Mouse (Mus musculus) right cerebral cortex, postnatal 14 days (tissue): Measurements from ENCODE around the gene Shld2.
"Not testable (repeated sequence)": the region's sequence is repeated elsewhere in the genome, so short reads cannot be mapped to it uniquely, and the experiment has no call there.

Experiments
- DNase-seq: peaks from one replicate; pipeline ENCODE4 v3.0.0; 2022

The Shld2 gene

DNA sequence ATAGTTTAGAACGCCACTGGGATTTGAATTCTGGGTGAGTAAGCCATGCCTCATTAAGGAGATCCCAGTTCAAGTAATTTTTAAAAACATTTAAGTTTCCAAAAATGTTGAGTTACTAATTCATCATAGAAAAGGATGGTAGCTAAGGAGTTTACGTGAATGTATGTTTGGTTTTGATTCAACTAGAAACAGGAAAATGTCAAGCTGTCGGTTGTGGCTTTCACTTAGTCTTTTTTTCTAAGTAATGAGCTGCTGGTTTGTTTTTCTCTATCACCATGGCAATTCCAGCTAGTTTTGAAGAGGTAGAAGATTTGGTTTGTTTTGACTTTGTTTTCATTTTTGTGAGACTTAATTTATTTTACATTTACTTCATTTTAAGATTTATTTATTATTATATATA lies 7.1 kb upstream of the Shld2 start:
- DNase-seq, result no peak

DNA sequence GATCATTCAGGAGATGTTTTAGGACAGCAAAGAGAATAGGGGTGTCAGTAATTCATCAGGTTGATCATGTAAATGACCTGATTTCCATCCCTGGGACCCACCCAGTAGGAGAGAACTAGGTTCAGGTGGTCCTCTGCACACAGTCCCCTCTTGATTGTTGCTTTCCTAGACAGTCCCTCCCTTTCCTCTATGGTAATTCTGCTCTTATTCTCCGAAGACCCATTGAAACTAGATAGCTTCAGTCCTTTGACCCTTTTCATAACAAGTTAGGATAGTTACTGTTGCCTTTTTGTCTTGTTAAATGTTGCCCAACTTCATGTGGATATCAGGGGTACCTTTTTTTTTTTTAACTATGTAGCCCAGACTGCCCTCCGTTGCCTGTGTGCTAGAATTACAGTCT lies 6.1 kb upstream of the Shld2 start:
- no peak for DNase-seq

DNA sequence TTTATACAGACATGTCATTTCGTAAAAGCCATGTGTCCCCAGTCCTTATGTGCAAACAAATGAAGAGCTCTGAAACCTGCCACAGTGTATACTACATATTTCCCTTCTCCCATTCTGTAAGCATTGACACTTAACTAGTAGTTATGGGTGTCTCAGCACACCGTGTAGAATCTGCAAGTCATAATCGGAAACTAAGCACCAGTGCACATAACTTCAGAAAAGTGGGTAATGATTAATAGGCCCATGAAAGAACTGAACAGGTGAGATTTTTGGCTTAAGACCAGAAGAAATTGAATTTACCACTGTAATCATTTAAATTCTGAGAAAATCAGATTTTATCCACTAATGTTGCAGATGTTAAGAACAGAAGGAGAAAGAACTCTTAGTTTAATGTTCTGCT lies 4.5 kb upstream of the Shld2 start:
- DNase-seq, result no peak

GRCm38 (mm10) chr14:34314383-34314782 lies 4.1 kb upstream of the Shld2 start:
- DNase-seq, result not testable (repeated sequence)

DNA sequence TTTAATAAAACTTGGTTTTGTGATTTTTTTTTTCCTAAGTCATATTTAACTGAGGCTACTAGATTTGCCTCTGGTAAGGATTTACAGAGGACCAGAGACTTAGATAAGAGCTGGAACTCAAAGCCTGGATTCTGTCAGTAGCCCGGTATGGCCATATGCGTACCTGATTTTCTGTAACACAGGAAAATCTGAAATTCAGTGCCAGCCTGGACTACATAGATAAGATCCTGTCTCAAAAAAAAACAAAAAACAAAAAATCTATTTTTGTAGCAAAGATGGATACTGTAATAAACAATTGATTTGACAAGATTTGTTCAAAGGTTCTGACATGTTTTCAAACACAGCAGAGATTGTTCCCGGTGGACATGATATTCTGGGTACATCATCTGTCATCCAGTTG lies 3.3 kb upstream of the Shld2 start:
- no peak for DNase-seq

DNA sequence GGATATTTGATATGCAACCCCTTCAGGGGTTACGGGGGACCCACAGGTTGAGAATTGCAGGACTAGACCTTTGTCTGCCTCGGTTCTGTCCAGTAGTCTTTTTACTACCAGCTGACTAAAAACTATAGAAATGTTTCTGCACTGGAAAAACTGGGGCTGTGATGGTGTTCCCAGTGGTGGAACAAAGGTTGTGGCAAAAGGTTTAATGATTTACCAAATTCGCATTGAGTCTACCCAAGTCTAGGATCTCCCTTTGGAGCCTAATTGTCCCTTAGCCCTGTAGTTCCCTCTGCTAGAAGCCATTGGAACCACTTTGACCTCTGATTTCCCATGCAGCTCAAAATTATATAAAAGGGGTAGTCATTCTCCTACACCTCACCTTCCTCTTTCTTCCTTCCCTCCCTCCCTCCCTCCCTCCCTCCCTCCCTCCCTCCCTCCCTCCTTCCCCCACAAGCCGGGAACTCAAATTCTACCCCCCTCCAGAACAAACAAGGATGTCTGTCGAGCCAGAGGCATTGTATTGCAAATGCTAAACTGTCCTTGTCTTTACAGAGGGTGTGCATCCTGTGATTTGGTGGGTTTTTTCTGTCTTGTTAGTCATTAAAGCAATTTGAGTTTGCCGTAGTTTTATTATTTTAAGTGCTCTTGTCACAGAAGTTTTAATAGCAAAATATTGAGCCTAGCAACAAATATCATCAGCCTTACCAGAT lies 2.2 kb upstream of the Shld2 start:
- DNase-seq, result no peak

- no peak for DNase-seq
These were observed 1.4 kb upstream of the Shld2 start for GRCm38 (mm10) chr14:34311691-34312090.

GRCm38 (mm10) chr14:34311021-34311631 lies 833 bp upstream of the Shld2 start:
- DNase-seq, result peak; percentile 43

- DNase-seq, result no peak
These were observed 423 bp downstream of the Shld2 start for GRCm38 (mm10) chr14:34309907-34310233.

DNA sequence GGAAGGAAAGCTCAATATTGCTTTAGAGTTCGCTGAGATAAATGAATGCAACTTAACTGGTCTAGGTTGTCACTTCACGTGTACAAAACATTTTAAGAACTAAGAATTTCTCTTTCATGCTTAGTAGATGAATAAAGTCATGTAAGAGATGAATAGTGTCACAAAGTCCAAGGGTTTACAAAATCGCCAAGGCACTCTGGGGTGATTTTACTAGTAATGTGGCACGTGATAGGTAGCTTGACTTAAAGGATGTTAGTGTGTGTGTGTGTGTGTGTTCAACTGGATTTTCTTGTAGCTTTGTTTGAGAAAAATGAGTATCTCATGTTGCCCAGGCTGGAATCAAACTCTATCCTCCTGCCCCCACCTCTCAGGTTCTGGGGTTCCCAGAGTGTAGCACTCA lies 1.0 kb downstream of the Shld2 start:
- DNase-seq, result no peak

- no peak for DNase-seq
These were observed 7.0 kb downstream of the Shld2 start for GRCm38 (mm10) chr14:34303265-34303680.

DNA sequence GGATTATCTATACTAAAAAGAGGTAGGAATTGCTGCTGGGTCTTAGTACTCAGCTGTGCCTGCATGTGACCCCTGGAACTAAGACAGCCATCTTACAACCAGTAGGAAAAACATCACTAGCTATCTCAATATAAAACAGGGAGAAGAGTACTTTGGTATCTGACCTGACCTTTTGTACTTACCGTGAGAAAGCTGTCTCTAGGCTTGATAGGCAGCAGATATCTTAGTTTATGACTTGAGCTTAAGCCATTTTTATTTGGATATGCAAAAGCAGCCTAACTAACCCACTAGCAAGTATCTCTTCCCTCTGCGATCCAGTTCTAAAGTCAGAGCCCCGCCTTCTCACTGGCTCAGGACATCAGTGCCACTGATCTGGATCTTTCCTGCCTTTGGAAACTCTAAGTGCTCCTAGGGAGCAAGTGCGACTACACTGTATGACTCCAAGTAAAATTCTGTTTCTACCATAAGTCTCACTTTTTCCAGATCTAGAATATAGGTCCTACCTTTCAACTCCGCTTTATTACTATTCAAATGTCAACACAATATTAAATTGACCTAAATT lies 7.5 kb downstream of the Shld2 start:
- DNase-seq, result no peak

DNA sequence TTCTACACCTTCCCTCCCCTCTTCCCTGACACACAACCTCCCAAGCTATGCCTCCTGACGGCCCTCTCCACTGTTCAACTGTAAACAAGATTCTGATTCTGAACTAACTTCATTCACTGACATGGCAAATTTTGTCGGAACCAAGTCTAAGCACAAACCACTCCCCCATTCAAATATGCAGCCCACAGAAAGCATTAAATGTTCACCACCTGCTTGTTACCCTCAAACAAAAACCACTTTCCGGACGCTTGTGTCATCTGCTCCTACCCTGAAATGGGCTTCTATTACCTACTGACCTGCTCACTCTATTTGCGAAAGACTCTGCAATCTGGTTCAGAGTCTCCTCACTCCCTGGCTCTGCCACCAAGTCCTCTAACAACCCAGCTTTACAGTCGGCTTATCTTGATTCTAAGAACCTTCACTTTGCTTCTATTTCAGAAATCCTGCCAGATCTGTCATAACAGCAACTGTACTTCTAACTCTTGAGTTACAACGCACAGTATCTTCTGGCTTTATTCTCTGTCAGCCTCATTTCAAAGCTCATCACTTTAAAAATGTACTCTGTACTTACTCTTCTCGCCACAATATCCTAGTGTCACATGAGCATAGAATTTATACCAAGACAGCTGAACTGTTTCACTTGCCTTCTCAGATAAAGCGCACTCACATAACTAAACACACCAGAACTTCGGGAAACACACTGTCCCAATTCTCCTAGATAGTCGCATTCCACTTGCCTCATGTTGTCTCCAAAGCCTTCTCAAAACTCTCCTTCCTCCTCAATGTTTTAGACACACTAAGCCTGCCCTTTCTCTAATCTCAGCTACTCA lies 11.2 kb downstream of the Shld2 start:
- DNase-seq, result no peak

DNA sequence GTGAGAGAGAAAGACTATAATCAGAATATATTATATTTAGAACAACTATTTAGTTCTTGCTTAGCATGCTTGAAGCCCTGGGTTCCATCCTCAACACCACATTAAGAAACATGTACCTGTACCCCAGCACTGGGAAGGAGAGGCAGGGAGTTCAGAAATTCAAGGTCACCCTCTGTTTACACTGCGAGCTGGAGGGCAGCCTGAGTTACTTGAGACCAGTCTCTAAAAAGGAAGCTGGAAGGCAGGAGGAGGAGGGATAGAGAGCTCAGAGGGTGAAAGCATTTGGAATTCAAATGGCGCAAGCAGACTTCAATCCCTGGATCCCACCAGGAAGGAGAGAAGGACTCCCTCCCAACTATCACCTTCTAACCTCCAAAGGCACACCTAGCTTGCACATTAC lies 12.7 kb downstream of the Shld2 start:
- DNase-seq, result no peak

- no peak for DNase-seq
These were observed 13.3 kb downstream of the Shld2 start for GRCm38 (mm10) chr14:34297038-34297437.

GRCm38 (mm10) chr14:34296350-34296749 lies 13.9 kb downstream of the Shld2 start:
- no peak for DNase-seq

GRCm38 (mm10) chr14:34293641-34294040 lies 16.7 kb downstream of the Shld2 start:
- DNase-seq, result no peak

GRCm38 (mm10) chr14:34290229-34290628 lies 20.1 kb downstream of the Shld2 start:
- no peak for DNase-seq

DNA sequence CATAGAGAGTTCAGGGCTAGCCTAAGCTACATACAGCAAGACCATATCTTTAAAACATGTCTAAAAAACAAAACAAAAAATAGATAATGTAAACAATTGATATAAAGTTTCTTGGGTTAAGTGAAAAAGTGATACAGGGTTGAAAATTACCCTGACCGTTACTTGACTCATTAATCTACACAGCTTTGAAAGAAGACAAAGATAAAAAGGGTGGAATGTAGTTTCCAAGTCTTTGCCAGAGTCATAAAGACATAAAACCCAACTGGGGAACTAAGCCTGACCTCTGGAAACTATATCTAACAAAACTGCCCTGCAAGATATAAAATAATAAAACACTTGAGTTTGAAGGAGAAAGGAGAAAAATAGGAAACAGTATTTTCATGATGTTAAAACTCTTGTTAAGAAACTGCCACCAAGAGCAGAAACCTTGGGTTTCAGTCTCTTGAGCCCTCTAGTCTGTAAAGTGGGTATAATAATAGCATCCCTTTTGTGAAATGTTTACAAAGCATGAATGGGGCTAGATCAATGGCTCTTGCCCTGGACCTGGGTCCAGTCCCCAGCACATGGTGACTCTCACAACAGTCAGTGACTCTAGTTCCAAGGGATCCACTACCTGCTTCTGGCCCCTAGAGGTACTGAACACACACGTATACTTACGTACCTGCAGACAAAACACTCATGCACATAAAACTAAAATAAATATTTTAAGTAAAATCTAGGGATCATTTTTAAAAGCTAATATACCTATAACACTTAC lies 20.9 kb downstream of the Shld2 start:
- no peak for DNase-seq

DNA sequence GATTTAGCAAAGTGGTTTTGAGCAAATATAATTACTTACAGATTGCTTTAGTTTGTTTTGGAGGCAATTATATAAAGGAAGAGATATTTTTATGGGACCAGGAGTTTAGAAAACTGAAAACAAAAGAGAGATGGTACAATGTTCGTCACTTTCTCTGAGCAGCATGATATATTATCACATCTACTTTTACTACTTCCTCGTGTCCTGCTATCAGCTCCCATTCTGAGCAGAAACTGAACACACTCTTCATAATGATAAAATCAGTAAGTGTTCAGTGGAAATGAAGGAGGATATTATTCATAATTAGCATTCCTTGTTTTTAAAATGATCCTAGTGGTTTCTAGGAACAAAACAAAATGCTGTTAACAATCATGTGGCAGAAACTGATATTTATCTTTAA lies 21.9 kb downstream of the Shld2 start:
- no peak for DNase-seq

- DNase-seq, result no peak
These were observed 28.5 kb downstream of the Shld2 start for GRCm38 (mm10) chr14:34281736-34282269.

DNA sequence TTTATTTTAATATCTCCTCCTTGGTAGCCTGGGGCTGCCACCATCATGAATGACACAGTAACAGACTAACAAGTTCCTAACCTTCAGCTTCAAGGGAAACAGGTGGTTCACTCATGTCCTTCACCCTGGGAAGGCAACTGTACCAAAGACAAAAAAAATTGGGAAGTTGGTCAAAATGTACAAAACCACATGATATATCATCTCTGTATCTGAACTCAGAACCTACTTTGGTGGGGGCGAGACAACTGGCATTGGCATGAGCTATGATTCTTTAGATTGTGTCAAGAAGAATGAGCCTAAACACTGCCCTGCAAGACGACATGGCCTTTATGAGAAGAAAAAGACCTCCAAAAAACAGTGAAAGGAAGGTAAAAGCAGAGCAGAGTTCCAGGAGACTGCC lies 29.5 kb downstream of the Shld2 start:
- no peak for DNase-seq

DNA sequence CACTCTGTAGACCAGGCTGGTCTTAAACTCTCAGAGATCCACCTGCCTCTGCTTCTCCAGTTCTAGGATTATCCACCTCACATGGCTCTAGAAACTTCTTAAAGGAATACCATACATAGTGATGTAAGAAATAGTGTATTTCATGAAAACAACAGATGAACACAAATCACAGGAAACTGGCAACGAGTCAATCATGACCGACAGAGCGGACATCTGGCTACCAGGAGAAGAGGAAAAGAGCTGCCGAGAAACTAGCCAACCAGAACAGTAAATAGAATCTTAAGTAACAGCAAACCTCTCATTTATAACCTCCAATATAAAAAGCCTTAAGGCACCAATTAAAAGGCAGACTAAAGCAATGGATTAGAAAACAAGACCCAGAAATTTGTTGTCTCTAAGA lies 30.6 kb downstream of the Shld2 start:
- no peak for DNase-seq
